Mouse (Mus musculus) layer of hippocampus, adult 18-20 months (tissue): Measurements from ENCODE around the gene Ugt1a6a. TPM values are rescaled to one million over a fixed set of nuclear protein-coding genes. Genes with fewer than 3 reads are reported as not detected.

Experiments used
- DNase-seq, 2 experiments: peaks; one replicate each; pipeline ENCODE4 v3.0.0; 2022; ENCODE audit warnings: low spot score in 2 of 2
- total RNA-seq, 2 experiments: library from RNA; stranded (reverse); gene quantifications; 2 replicates each; pipeline ENCODE4 v1.2.3; 2021

Ugt1a6a gene
- total RNA-seq, 2 experiments from 2014 or later, result 1.6 TPM

- DNase-seq, result no peak
These were observed 129.2 kb downstream of the Ugt1a6a start for GRCm38 (mm10) chr1:88263778-88264177.

- DNase-seq, result no peak
These were observed 129.7 kb downstream of the Ugt1a6a start for GRCm38 (mm10) chr1:88264237-88264868.

- no peak for DNase-seq
These were observed 130.2 kb downstream of the Ugt1a6a start for GRCm38 (mm10) chr1:88264869-88265240.

- no peak for DNase-seq
These were observed 131.5 kb downstream of the Ugt1a6a start for GRCm38 (mm10) chr1:88266123-88266522.

GRCm38 (mm10) chr1:88267489-88267888 is 132.9 kb downstream of the Ugt1a6a start:
- no peak for DNase-seq

- DNase-seq, result no peak
These were observed 133.5 kb downstream of the Ugt1a6a start for GRCm38 (mm10) chr1:88268070-88268469.

Other genes with a start within 250 kb of the Ugt1a6a start
- 10 to 100 TPM; 18.4 to 19.8 TPM for gene Usp40, start 126.3 kb upstream of the Ugt1a6a start, total RNA-seq
- not detected for gene Ugt1a10, start 79.4 kb upstream of the Ugt1a6a start, total RNA-seq
- not detected for gene Ugt1a9, start 64.0 kb upstream of the Ugt1a6a start, total RNA-seq
- not detected for gene Ugt1a8, start 47.0 kb upstream of the Ugt1a6a start, total RNA-seq
- 1 to 10 TPM in 1 of 2 experiments, under 1 TPM in 1; 0.20 to 1.4 TPM for gene Ugt1a7c, start 39.7 kb upstream of the Ugt1a6a start, total RNA-seq
- not detected for gene Ugt1a6b, start 31.6 kb upstream of the Ugt1a6a start, total RNA-seq
- gene Ugt1a5, start 31.2 kb downstream of the Ugt1a6a start, total RNA-seq, result under 1 TPM in 1 of 2 experiments, not detected in 1; 0.25 TPM
- not detected for gene Ugt1a2, start 65.8 kb downstream of the Ugt1a6a start, total RNA-seq
- gene Dnajb3, start 71.0 kb downstream of the Ugt1a6a start, total RNA-seq, result 1 to 10 TPM; 2.9 to 3.2 TPM
- not detected for gene Ugt1a1, start 77.2 kb downstream of the Ugt1a6a start, total RNA-seq
- under 1 TPM in 1 of 2 experiments, not detected in 1; 0.52 TPM for gene Mroh2a, start 92.2 kb downstream of the Ugt1a6a start, total RNA-seq
- gene Hjurp, start 142.8 kb downstream of the Ugt1a6a start, total RNA-seq, result 10 to 100 TPM; 33.1 to 39.1 TPM
- under 1 TPM in 1 of 2 experiments, not detected in 1; 0.08 TPM for gene Trpm8, start 142.9 kb downstream of the Ugt1a6a start, total RNA-seq